Mouse (Mus musculus): Measurements from ENCODE around the gene Phlpp1.
"Not testable (repeated sequence)": the region's sequence is repeated elsewhere in the genome, so short reads cannot be mapped to it uniquely, and the experiment has no call there.

Phlpp1 gene

GRCm38 (mm10) chr1:106244245-106244644 is 72.7 kb downstream of the Phlpp1 start:
- DNase-seq (ENCODE audit: low read depth, low spot score): no peak

GRCm38 (mm10) chr1:106254047-106254446 is 82.5 kb downstream of the Phlpp1 start:
- no peak for DNase-seq (ENCODE audit: low read depth, low spot score)

- DNase-seq (ENCODE audit: low read depth, low spot score): no peak
Measured at GRCm38 (mm10) chr1:106257176-106257575, 85.6 kb downstream of the Phlpp1 start.

GRCm38 (mm10) chr1:106268028-106268799 is 96.7 kb downstream of the Phlpp1 start:
- DNase-seq (ENCODE audit: low read depth, low spot score): no peak

- DNase-seq (ENCODE audit: low read depth, low spot score): no peak
Measured at GRCm38 (mm10) chr1:106269337-106269736, 97.8 kb downstream of the Phlpp1 start.

- DNase-seq (ENCODE audit: low read depth, low spot score): no peak
Measured at GRCm38 (mm10) chr1:106272916-106273315, 101.4 kb downstream of the Phlpp1 start.

GRCm38 (mm10) chr1:106273801-106274200 is 102.2 kb downstream of the Phlpp1 start:
- no peak for DNase-seq (ENCODE audit: low read depth, low spot score)

- no peak for DNase-seq (ENCODE audit: low read depth, low spot score)
Measured at GRCm38 (mm10) chr1:106274561-106275001, 103.0 kb downstream of the Phlpp1 start.

- no peak for DNase-seq (ENCODE audit: low read depth, low spot score)
Measured at GRCm38 (mm10) chr1:106275142-106275541, 103.6 kb downstream of the Phlpp1 start.

- DNase-seq (ENCODE audit: low read depth, low spot score): no peak
Measured at GRCm38 (mm10) chr1:106275731-106276130, 104.2 kb downstream of the Phlpp1 start.

- no peak for DNase-seq (ENCODE audit: low read depth, low spot score)
Measured at GRCm38 (mm10) chr1:106276824-106277223, 105.3 kb downstream of the Phlpp1 start.

GRCm38 (mm10) chr1:106277286-106277685 is 105.7 kb downstream of the Phlpp1 start:
- no peak for DNase-seq (ENCODE audit: low read depth, low spot score)

GRCm38 (mm10) chr1:106278552-106279060 is 107.1 kb downstream of the Phlpp1 start:
- DNase-seq (ENCODE audit: low read depth, low spot score): no peak

GRCm38 (mm10) chr1:106279404-106280123 is 108.0 kb downstream of the Phlpp1 start:
- no peak for DNase-seq (ENCODE audit: low read depth, low spot score)

GRCm38 (mm10) chr1:106280171-106280913 is 108.8 kb downstream of the Phlpp1 start:
- DNase-seq (ENCODE audit: low read depth, low spot score): no peak

GRCm38 (mm10) chr1:106286815-106287214 is 115.3 kb downstream of the Phlpp1 start:
- DNase-seq (ENCODE audit: low read depth, low spot score): no peak

- DNase-seq (ENCODE audit: low read depth, low spot score): no peak
Measured at GRCm38 (mm10) chr1:106289065-106289464, 117.5 kb downstream of the Phlpp1 start.

- DNase-seq (ENCODE audit: low read depth, low spot score): no peak
Measured at GRCm38 (mm10) chr1:106289580-106289979, 118.0 kb downstream of the Phlpp1 start.

GRCm38 (mm10) chr1:106309394-106310039 is 138.0 kb downstream of the Phlpp1 start:
- no peak for DNase-seq (ENCODE audit: low read depth, low spot score)

- no peak for DNase-seq (ENCODE audit: low read depth, low spot score)
Measured at GRCm38 (mm10) chr1:106310285-106310684, 138.7 kb downstream of the Phlpp1 start.

- DNase-seq (ENCODE audit: low read depth, low spot score): not testable (repeated sequence)
Measured at GRCm38 (mm10) chr1:106311830-106312229, 140.3 kb downstream of the Phlpp1 start.

All from WW6 (cell line).